Mouse (Mus musculus) C2C12 (cell line): ENCODE data around the gene Ndufa7. TPM values are rescaled to one million over a fixed set of nuclear protein-coding genes. Genes with fewer than 3 reads are reported as not detected.

Experiments used
- H3K27me3 ChIP-seq: one replicate; pipeline ENCODE4 v1.6.1; 2011; ENCODE audit not compliant: control insufficient read depth, insufficient read depth, insufficient read length
- H3K36me3 ChIP-seq: one replicate; pipeline ENCODE4 v1.6.1; 2011; ENCODE audit not compliant: control insufficient read depth, insufficient read depth
- H3K4me3 ChIP-seq: one replicate; pipeline ENCODE4 v1.5.1; 2011; ENCODE audit warnings: mild to moderate bottlenecking, control low read depth; ENCODE audit not compliant: poor library complexity, insufficient read depth, severe bottlenecking
- H3K79me2 ChIP-seq: one replicate; pipeline ENCODE4 v1.6.1; 2011; ENCODE audit not compliant: control insufficient read depth, insufficient read depth
- H3K79me3 ChIP-seq: one replicate; pipeline ENCODE4 v1.6.1; 2011; ENCODE audit warnings: low read depth, control low read depth
- H3ac ChIP-seq: one replicate; pipeline ENCODE3; 2011; ENCODE audit warnings: low read depth; ENCODE audit not compliant: control insufficient read depth, insufficient read length
- CEBPB ChIP-seq: IDR thresholded peaks from one replicate; pipeline ENCODE4 v1.6.1; 2011; ENCODE audit warnings: low read depth, mild to moderate bottlenecking, control low read depth, moderate library complexity
- CTCF ChIP-seq: IDR thresholded peaks from one replicate; pipeline ENCODE4 v1.5.1; 2011; ENCODE audit not compliant: control insufficient read depth, insufficient read depth, insufficient read length
- FOSL1 ChIP-seq: IDR thresholded peaks from one replicate; pipeline ENCODE4 v1.8.0; 2011; ENCODE audit warnings: mild to moderate bottlenecking, low read length; ENCODE audit not compliant: poor library complexity, insufficient read depth, severe bottlenecking
- MAX ChIP-seq: IDR thresholded peaks from one replicate; pipeline ENCODE4 v1.6.1; 2011; ENCODE audit warnings: mild to moderate bottlenecking, control low read depth
- MYOD1 ChIP-seq: IDR thresholded peaks from one replicate; pipeline ENCODE4 v1.6.1; 2011; ENCODE audit warnings: low read depth; ENCODE audit not compliant: control insufficient read depth, insufficient read length
- MYOG ChIP-seq: IDR thresholded peaks from one replicate; pipeline ENCODE4 v1.6.1; 2011; ENCODE audit not compliant: control insufficient read depth, insufficient read length; ENCODE audit errors: extremely low read depth
- USF1 ChIP-seq: IDR thresholded peaks from one replicate; pipeline ENCODE4 v1.6.1; 2011; ENCODE audit warnings: low read depth, mild to moderate bottlenecking, control low read depth, moderate library complexity
- polyA plus RNA-seq: library from polyadenylated mRNA; unstranded; fragments of >200 nt; fragmentation: generic; extraction: Trizol; gene quantifications from one replicate; pipeline ENCODE4 v1.2.1, GENCODE M21; 2012; ENCODE audit warnings: missing spikeins

Ndufa7 gene
- polyA plus RNA-seq, 1 experiment: 493 TPM

- Histone ChIP-seq H3K4me3 (no peak overlapping the region), H3K27me3 (no peaks in the 10 kb centered on the region), H3ac (no peak overlapping the region), H3K36me3 (no peaks in the 10 kb centered on the region), H3K79me2 (no peaks in the 10 kb centered on the region), H3K79me3 (no peaks in the 10 kb centered on the region)
- TF ChIP-seq CTCF (no peak), MAX (no peak), FOSL1 (no peak)
Measured at GRCm38 (mm10) chr17:33807181-33807888, 17.0 kb upstream of the Ndufa7 start.

DNA sequence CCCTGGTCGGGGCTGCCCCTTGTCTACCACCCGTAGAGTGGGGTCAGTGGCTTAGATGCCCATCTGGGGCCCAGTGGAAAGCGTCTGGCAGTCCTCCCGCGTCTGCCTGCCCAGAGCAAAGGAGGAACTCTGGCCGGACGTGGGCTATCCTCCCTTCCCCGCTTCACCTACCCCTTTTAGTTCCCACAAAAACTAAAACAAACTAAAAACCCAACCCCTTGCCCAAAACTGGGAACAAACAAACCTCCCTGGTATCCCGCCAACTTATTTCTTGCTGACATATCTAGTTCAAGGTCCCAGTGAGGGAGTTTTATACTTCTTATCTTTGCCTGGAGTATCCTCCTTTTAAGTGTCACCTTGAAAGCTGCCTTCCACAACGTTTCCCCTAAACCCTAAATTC is 16.2 kb upstream of the Ndufa7 start:
- no peaks in the 10 kb centered on the region for H3K36me3 ChIP-seq

GRCm38 (mm10) chr17:33810334-33811141 is 13.8 kb upstream of the Ndufa7 start, which contains the start of gene Kank3:
Kank3 (plus strand) TSS chr17:33810519.
- H3K79me3 ChIP-seq: no peaks in the 10 kb centered on the region
- H3K36me3 ChIP-seq: no peaks in the 10 kb centered on the region
- H3K27me3 ChIP-seq: no peaks in the 10 kb centered on the region
- TF ChIP-seq MYOD1 (no peak), MAX (no peak), CTCF (no peak), USF1 (no peak), FOSL1 (no peak), MYOG (no peak), CEBPB (no peak)
- H3K4me3 ChIP-seq: peak within 1 kb of the TSS; percentile 43
- H3K79me2 ChIP-seq: no peaks in the 10 kb centered on the region
- H3ac ChIP-seq: peak within 1 kb of the TSS; percentile 67

More for the DNA sequence above, 16.2 kb upstream of the Ndufa7 start:
- no peak for TF ChIP-seq MYOG
- no peak for TF ChIP-seq MAX
- no peak for TF ChIP-seq CEBPB
- no peak for TF ChIP-seq CTCF
- TF ChIP-seq FOSL1: no peak
- TF ChIP-seq MYOD1: no peak
- no peak for TF ChIP-seq USF1
- Histone ChIP-seq H3ac (no peak overlapping the region), H3K79me2 (no peaks in the 10 kb centered on the region), H3K79me3 (no peaks in the 10 kb centered on the region), H3K27me3 (no peaks in the 10 kb centered on the region), H3K4me3 (no peak overlapping the region)

- Histone ChIP-seq H3K79me3 (no peaks in the 10 kb centered on the region), H3K36me3 (no peaks in the 10 kb centered on the region), H3K79me2 (no peaks in the 10 kb centered on the region), H3ac (no peak overlapping the region), H3K27me3 (no peaks in the 10 kb centered on the region), H3K4me3 (no peak overlapping the region)
- TF ChIP-seq CEBPB: no peak
- no peak for TF ChIP-seq MYOG
- TF ChIP-seq MYOD1: no peak
- no peak for TF ChIP-seq USF1
- TF ChIP-seq FOSL1: no peak
- no peak for TF ChIP-seq CTCF
- TF ChIP-seq MAX: no peak
Measured at GRCm38 (mm10) chr17:33811142-33811516, 13.2 kb upstream of the Ndufa7 start.

- Histone ChIP-seq H3K79me2 (no peaks in the 10 kb centered on the region), H3K4me3 (no peak overlapping the region), H3K79me3 (no peaks in the 10 kb centered on the region), H3ac (no peak overlapping the region), H3K27me3 (no peaks in the 10 kb centered on the region), H3K36me3 (no peaks in the 10 kb centered on the region)
- TF ChIP-seq MAX (no peak), USF1 (peak; percentile 86), MYOD1 (peak; percentile 89), CEBPB (no peak), FOSL1 (no peak)
Measured at GRCm38 (mm10) chr17:33812475-33812874, 11.9 kb upstream of the Ndufa7 start.

- H3ac ChIP-seq: no peak overlapping the region
- no peaks in the 10 kb centered on the region for H3K79me3 ChIP-seq
- no peaks in the 10 kb centered on the region for H3K79me2 ChIP-seq
- H3K4me3 ChIP-seq: no peak overlapping the region
- TF ChIP-seq USF1: no peak
- no peak for TF ChIP-seq CTCF
- TF ChIP-seq CEBPB: no peak
- TF ChIP-seq MYOG: no peak
- TF ChIP-seq MAX: no peak
- TF ChIP-seq MYOD1: no peak
- no peak for TF ChIP-seq FOSL1
- H3K27me3 ChIP-seq: no peaks in the 10 kb centered on the region
- peaks cover under 1% of the 10 kb centered on the region for H3K36me3 ChIP-seq
Measured at GRCm38 (mm10) chr17:33812990-33813389, 11.4 kb upstream of the Ndufa7 start.
